Mouse (Mus musculus): ENCODE data around the gene Hnrnpl. TPM values are rescaled to one million over a fixed set of nuclear protein-coding genes. Genes with fewer than 3 reads are reported as not detected.

The Hnrnpl gene
- polyA plus RNA-seq, 1 experiment from 2014 or later, result 267 TPM

- Histone ChIP-seq H3K27me3 (no peaks in the 10 kb centered on the region), H3K4me3 (replicated peaks) (no peak overlapping the region), H3K4me1 (peaks cover 79% of the 10 kb centered on the region), H3K4me2 (no peak overlapping the region), H3K36me3 (replicated peaks) (peaks cover 98% of the 10 kb centered on the region), H3K9me3 (no peaks in the 10 kb centered on the region), H3K9ac (no peak overlapping the region), H3K27ac (no peak overlapping the region)
- ATAC-seq (ENCODE audit: low FRiP score), result no peak
- WGBS, result 95% methylated on average over 10 of the region's 10 CpGs
These were observed 8.6 kb downstream of the Hnrnpl start for GRCm38 (mm10) chr7:28816920-28817319.

GRCm38 (mm10) chr7:28817524-28817923 lies 9.2 kb downstream of the Hnrnpl start:
- no peaks in the 10 kb centered on the region for H3K9me3 ChIP-seq
- H3K27ac ChIP-seq, result no peak overlapping the region
- no peaks in the 10 kb centered on the region for H3K27me3 ChIP-seq
- peaks cover 97% of the 10 kb centered on the region for H3K36me3 ChIP-seq (replicated peaks)
- no peak overlapping the region for H3K9ac ChIP-seq
- WGBS, result 62% methylated on average over 6 of the region's 6 CpGs
- no peak for ATAC-seq (ENCODE audit: low FRiP score)
- H3K4me1 ChIP-seq, result peaks cover 73% of the 10 kb centered on the region
- no peak overlapping the region for H3K4me2 ChIP-seq
- H3K4me3 ChIP-seq (replicated peaks), result no peak overlapping the region

- Histone ChIP-seq H3K27ac (no peak overlapping the region), H3K27me3 (no peaks in the 10 kb centered on the region), H3K9me3 (no peaks in the 10 kb centered on the region), H3K4me2 (no peak overlapping the region), H3K4me3 (replicated peaks) (no peak overlapping the region), H3K36me3 (replicated peaks) (peaks cover 97% of the 10 kb centered on the region), H3K4me1 (peaks cover 69% of the 10 kb centered on the region), H3K9ac (no peak overlapping the region)
- no peak for ATAC-seq (ENCODE audit: low FRiP score)
- WGBS, result 81% methylated on average over 4 of the region's 4 CpGs
These were observed 9.6 kb downstream of the Hnrnpl start for GRCm38 (mm10) chr7:28817957-28818356.

- Histone ChIP-seq H3K36me3 (replicated peaks) (peaks cover 96% of the 10 kb centered on the region), H3K9me3 (no peaks in the 10 kb centered on the region), H3K4me1 (peaks cover 64% of the 10 kb centered on the region), H3K27ac (no peak overlapping the region), H3K27me3 (no peaks in the 10 kb centered on the region), H3K9ac (no peak overlapping the region), H3K4me3 (replicated peaks) (no peak overlapping the region), H3K4me2 (no peak overlapping the region)
- 88% methylated on average over 18 of the region's 18 CpGs for WGBS
- ATAC-seq (ENCODE audit: low FRiP score), result no peak
These were observed 10.1 kb downstream of the Hnrnpl start for GRCm38 (mm10) chr7:28818436-28818835.

- 91% methylated on average over 4 of the region's 4 CpGs for WGBS
These were observed 10.6 kb downstream of the Hnrnpl start for GRCm38 (mm10) chr7:28818861-28819452.

GRCm38 (mm10) chr7:28819571-28819970 lies 11.2 kb downstream of the Hnrnpl start:
- Histone ChIP-seq H3K27ac (peak overlapping the region; percentile 69; the same call in 1 of the 2 replicates), H3K9me3 (no peaks in the 10 kb centered on the region), H3K9ac (no peak overlapping the region), H3K4me2 (no peak overlapping the region), H3K4me1 (peaks cover 59% of the 10 kb centered on the region), H3K27me3 (no peaks in the 10 kb centered on the region), H3K4me3 (replicated peaks) (no peak overlapping the region), H3K36me3 (replicated peaks) (peaks cover 85% of the 10 kb centered on the region)
- ATAC-seq (ENCODE audit: low FRiP score), result no peak
- WGBS, result 85% methylated on average over 4 of the region's 4 CpGs

More at GRCm38 (mm10) chr7:28818861-28819452, 10.6 kb downstream of the Hnrnpl start:
- Histone ChIP-seq H3K4me1 (peaks cover 59% of the 10 kb centered on the region), H3K9me3 (no peaks in the 10 kb centered on the region), H3K4me3 (replicated peaks) (no peak overlapping the region), H3K4me2 (no peak overlapping the region), H3K36me3 (replicated peaks) (peaks cover 91% of the 10 kb centered on the region), H3K27me3 (no peaks in the 10 kb centered on the region), H3K27ac (no peak overlapping the region), H3K9ac (no peak overlapping the region)
- no peak for ATAC-seq (ENCODE audit: low FRiP score)

GRCm38 (mm10) chr7:28820358-28821260 lies 12.3 kb downstream of the Hnrnpl start:
- ATAC-seq (ENCODE audit: low FRiP score), result peak; percentile 40; the same call in 1 of the 2 replicates
- no peak overlapping the region for H3K4me2 ChIP-seq
- H3K27me3 ChIP-seq, result no peaks in the 10 kb centered on the region
- H3K4me3 ChIP-seq (replicated peaks), result no peak overlapping the region
- peaks cover 74% of the 10 kb centered on the region for H3K36me3 ChIP-seq (replicated peaks)
- H3K9me3 ChIP-seq, result no peaks in the 10 kb centered on the region
- 49% methylated on average over 12 of the region's 12 CpGs for whole genome bisulfite sequencing
- H3K4me1 ChIP-seq, result peaks cover 55% of the 10 kb centered on the region
- H3K9ac ChIP-seq, result no peak overlapping the region
- peak overlapping the region; percentile 69 for H3K27ac ChIP-seq

GRCm38 (mm10) chr7:28821261-28821831 lies 13.0 kb downstream of the Hnrnpl start:
- Histone ChIP-seq H3K27me3 (no peaks in the 10 kb centered on the region), H3K4me2 (no peak overlapping the region), H3K4me3 (replicated peaks) (no peak overlapping the region), H3K4me1 (peaks cover 53% of the 10 kb centered on the region), H3K27ac (no peak overlapping the region), H3K9ac (no peak overlapping the region), H3K9me3 (no peaks in the 10 kb centered on the region), H3K36me3 (replicated peaks) (peaks cover 67% of the 10 kb centered on the region)
- WGBS, result 84% methylated on average over 10 of the region's 10 CpGs
- no peak for ATAC-seq (ENCODE audit: low FRiP score)

GRCm38 (mm10) chr7:28822556-28822955 lies 14.2 kb downstream of the Hnrnpl start:
- Histone ChIP-seq H3K27ac (0 out of 2 replicates have a peak overlapping the region, but pooled peaks have one; percentile 5), H3K4me1 (peaks cover 46% of the 10 kb centered on the region), H3K9me3 (no peaks in the 10 kb centered on the region), H3K36me3 (replicated peaks) (peaks cover 55% of the 10 kb centered on the region), H3K9ac (no peak overlapping the region), H3K27me3 (no peaks in the 10 kb centered on the region), H3K4me3 (replicated peaks) (no peak overlapping the region), H3K4me2 (no peak overlapping the region)
- 67% methylated on average over 1 of the region's 1 CpGs for WGBS
- no peak for ATAC-seq (ENCODE audit: low FRiP score)

- Histone ChIP-seq H3K9ac (no peak overlapping the region), H3K9me3 (no peaks in the 10 kb centered on the region), H3K4me3 (replicated peaks) (no peak overlapping the region), H3K27me3 (no peaks in the 10 kb centered on the region), H3K27ac (peak overlapping the region; percentile 50; the same call in 1 of the 2 replicates), H3K4me2 (no peak overlapping the region), H3K36me3 (replicated peaks) (peaks cover 48% of the 10 kb centered on the region), H3K4me1 (peaks cover 39% of the 10 kb centered on the region)
- no peak for ATAC-seq (ENCODE audit: low FRiP score)
- WGBS, result 63% methylated on average over 10 of the region's 10 CpGs
These were observed 14.9 kb downstream of the Hnrnpl start for GRCm38 (mm10) chr7:28822993-28823903.

GRCm38 (mm10) chr7:28823932-28824331 lies 15.6 kb downstream of the Hnrnpl start:
- Histone ChIP-seq H3K9me3 (no peaks in the 10 kb centered on the region), H3K9ac (no peak overlapping the region), H3K36me3 (replicated peaks) (peaks cover 41% of the 10 kb centered on the region), H3K4me2 (no peak overlapping the region), H3K4me3 (replicated peaks) (no peak overlapping the region), H3K4me1 (peaks cover 32% of the 10 kb centered on the region), H3K27me3 (no peaks in the 10 kb centered on the region), H3K27ac (0 out of 2 replicates have a peak overlapping the region, but pooled peaks have one; percentile 50)
- WGBS, result 70% methylated on average over 2 of the region's 2 CpGs
- no peak for ATAC-seq (ENCODE audit: low FRiP score)
